Mouse (Mus musculus) cerebellum, adult 8-10 months (tissue): ENCODE data around the gene Bnip2.
"Not testable (repeated sequence)": the region's sequence is repeated elsewhere in the genome, so short reads cannot be mapped to it uniquely, and the experiment has no call there.

Source experiments
- DNase-seq: peaks from one replicate; pipeline ENCODE4 v3.0.0; 2022

Gene Bnip2

GRCm38 (mm10) chr9:70011537-70012407 is 22.5 kb downstream of the Bnip2 start:
- DNase-seq = no peak

- DNase-seq = peak; percentile 90
These were observed 23.2 kb downstream of the Bnip2 start, which contains the start of gene Gtf2a2 for GRCm38 (mm10) chr9:70012408-70012901. Gene Gtf2a2, plus strand, starts transcription at chr9:70012550.

- no peak for DNase-seq
These were observed 26.4 kb downstream of the Bnip2 start for GRCm38 (mm10) chr9:70015632-70016031.

- no peak for DNase-seq
These were observed 29.6 kb downstream of the Bnip2 start for GRCm38 (mm10) chr9:70018879-70019278.

- no peak for DNase-seq
These were observed 32.3 kb downstream of the Bnip2 start for GRCm38 (mm10) chr9:70021610-70022009.

- no peak for DNase-seq
These were observed 32.8 kb downstream of the Bnip2 start for GRCm38 (mm10) chr9:70022083-70022482.

- DNase-seq = not testable (repeated sequence)
These were observed 34.3 kb downstream of the Bnip2 start for GRCm38 (mm10) chr9:70023615-70024014.

- no peak for DNase-seq
These were observed 35.4 kb downstream of the Bnip2 start for GRCm38 (mm10) chr9:70024648-70025047.

GRCm38 (mm10) chr9:70025365-70026012 is 36.2 kb downstream of the Bnip2 start:
- DNase-seq = no peak

GRCm38 (mm10) chr9:70032167-70032566 is 42.9 kb downstream of the Bnip2 start:
- DNase-seq = no peak

GRCm38 (mm10) chr9:70033056-70033455 is 43.8 kb downstream of the Bnip2 start:
- no peak for DNase-seq

GRCm38 (mm10) chr9:70034702-70035101 is 45.4 kb downstream of the Bnip2 start:
- DNase-seq = no peak

GRCm38 (mm10) chr9:70036646-70037045 is 47.4 kb downstream of the Bnip2 start:
- DNase-seq = no peak

- DNase-seq = no peak
These were observed 48.7 kb downstream of the Bnip2 start, which contains the start of gene Gcnt3 for GRCm38 (mm10) chr9:70037988-70038387. Gene Gcnt3, minus strand, starts transcription at chr9:70038088.

- no peak for DNase-seq
These were observed 50.5 kb downstream of the Bnip2 start for GRCm38 (mm10) chr9:70039597-70040385.

GRCm38 (mm10) chr9:70040570-70040969 is 51.3 kb downstream of the Bnip2 start:
- DNase-seq = no peak

GRCm38 (mm10) chr9:70042137-70042536 is 52.9 kb downstream of the Bnip2 start:
- no peak for DNase-seq

- no peak for DNase-seq
These were observed 53.7 kb downstream of the Bnip2 start for GRCm38 (mm10) chr9:70042935-70043334.

- no peak for DNase-seq
These were observed 55.6 kb downstream of the Bnip2 start for GRCm38 (mm10) chr9:70044865-70045264.

- DNase-seq = no peak
These were observed 57.0 kb downstream of the Bnip2 start for GRCm38 (mm10) chr9:70046255-70046654.

- DNase-seq = no peak
These were observed 58.6 kb downstream of the Bnip2 start for GRCm38 (mm10) chr9:70047839-70048238.

- DNase-seq = no peak
These were observed 59.0 kb downstream of the Bnip2 start for GRCm38 (mm10) chr9:70048280-70048679.
